Mouse (Mus musculus) kidney, adult 10 weeks (tissue): ENCODE data around the gene Gm43191. TPM values are rescaled to one million over a fixed set of nuclear protein-coding genes. Genes with fewer than 3 reads are reported as not detected.

Experiments
- polyA plus RNA-seq: library from polyadenylated mRNA; stranded (reverse); fragments of 350-450 nt; fragmentation: Illumina TruSeq; extraction: RNeasy Lipid Tissue Mini Kit (QIAGEN cat#74804); gene quantifications from one replicate; pipeline ENCODE4 v1.2.3, GENCODE M21; 2014; ENCODE audit warnings: low read depth, low replicate concordance

Gm43191 gene
- polyA plus RNA-seq: not detected

GRCm38 (mm10) chr3:116681160-116681559, at the start of gene Gm43191:
TSS of gene Gm43191 (minus strand) at chr3:116681260.

GRCm38 (mm10) chr3:116712436-116712881, 31.4 kb upstream of the Gm43191 start, which contains the start of gene Slc35a3:
TSS of gene Slc35a3 (minus strand) at chr3:116712831.

GRCm38 (mm10) chr3:116662463-116662863, 18.6 kb downstream of the Gm43191 start, which contains the start of gene Mfsd14a:
TSS of gene Mfsd14a (minus strand) at chr3:116662677.

GRCm38 (mm10) chr3:116614295-116614892, 66.7 kb downstream of the Gm43191 start, which contains the start of gene Trmt13:
TSS of gene Trmt13 (minus strand) at chr3:116614587.

GRCm38 (mm10) chr3:116594728-116595602, 86.1 kb downstream of the Gm43191 start, which contains the start of gene Sass6:
TSS of gene Sass6 (plus strand) at chr3:116594982.

Other genes starting within 250 kb of the Gm43191 start
- gene Rtca, start 173.1 kb downstream of the Gm43191 start, polyA plus RNA-seq: 56.2 TPM
- gene Dbt, start 168.2 kb downstream of the Gm43191 start, polyA plus RNA-seq: 156 TPM
- 0.16 TPM for gene Lrrc39, start 118.3 kb downstream of the Gm43191 start, polyA plus RNA-seq
- gene Sass6, start 86.3 kb downstream of the Gm43191 start, polyA plus RNA-seq: 2.8 TPM
- 11.9 TPM for gene Trmt13, start 66.7 kb downstream of the Gm43191 start, polyA plus RNA-seq
- 110 TPM for gene Mfsd14a, start 18.6 kb downstream of the Gm43191 start, polyA plus RNA-seq
- 184 TPM for gene Slc35a3, start 31.6 kb upstream of the Gm43191 start, polyA plus RNA-seq
- 33.4 TPM for gene Agl, start 126.9 kb upstream of the Gm43191 start, polyA plus RNA-seq
- 31.8 TPM for gene Frrs1, start 178.2 kb upstream of the Gm43191 start, polyA plus RNA-seq